Mouse (Mus musculus) stomach, postnatal 0 days (tissue): Measurements from ENCODE around the gene Serinc2.

Experiments
- CTCF ChIP-seq: IDR thresholded peaks from 2 replicates; pipeline ENCODE4 v1.5.1; 2016; ENCODE audit warnings: antibody characterized with exemption, low read depth, mild to moderate bottlenecking, moderate library complexity
- EP300 ChIP-seq: optimal IDR thresholded peaks from 2 replicates; pipeline ENCODE3; 2016; ENCODE audit warnings: antibody characterized with exemption

- no peak for TF ChIP-seq EP300
- TF ChIP-seq CTCF: no peak
These were observed 39.1 kb upstream of the Serinc2 start for GRCm38 (mm10) chr4:130318122-130318521.
